Mouse (Mus musculus) heart, postnatal 14 days (tissue): ENCODE measurements around the gene Mrap2. TPM values are rescaled to one million over a fixed set of nuclear protein-coding genes. Genes with fewer than 3 reads are reported as not detected.
"Not testable (repeated sequence)": the region's sequence is repeated elsewhere in the genome, so short reads cannot be mapped to it uniquely, and the experiment has no call there.

Source experiments
- DNase-seq, 2 experiments: peaks; one replicate each; pipeline ENCODE4 v3.0.0; 2021 to 2022
- intact Hi-C: fragments of 180-260 bp; cut with DNase I; formaldehyde crosslinking; loops from one replicate; pipeline ENCODE4 v1.15.1; 2025
- long read RNA-seq, 2 experiments: library from polyadenylated mRNA; stranded (forward); transcript quantifications; one replicate each; pipeline ENCODE4 v2.0.0; 2021
- total RNA-seq, 2 experiments: library from RNA; stranded (reverse); gene quantifications; 2 replicates each; pipeline ENCODE4 v1.2.3; 2021

Mrap2 gene
- 1 to 10 TPM; 3.2 to 4.1 TPM for total RNA-seq
- long read RNA-seq, experiment 1, partial matches to known transcripts, result 1 of 2 reads
- long read RNA-seq, experiment 1, other reads (novel, unspliced or antisense), result 1 of 2 reads
- long read RNA-seq, experiment 2, partial matches to known transcripts, result 0 of 3 reads
- long read RNA-seq, experiment 2, other reads (novel, unspliced or antisense), result 3 of 3 reads

DNA sequence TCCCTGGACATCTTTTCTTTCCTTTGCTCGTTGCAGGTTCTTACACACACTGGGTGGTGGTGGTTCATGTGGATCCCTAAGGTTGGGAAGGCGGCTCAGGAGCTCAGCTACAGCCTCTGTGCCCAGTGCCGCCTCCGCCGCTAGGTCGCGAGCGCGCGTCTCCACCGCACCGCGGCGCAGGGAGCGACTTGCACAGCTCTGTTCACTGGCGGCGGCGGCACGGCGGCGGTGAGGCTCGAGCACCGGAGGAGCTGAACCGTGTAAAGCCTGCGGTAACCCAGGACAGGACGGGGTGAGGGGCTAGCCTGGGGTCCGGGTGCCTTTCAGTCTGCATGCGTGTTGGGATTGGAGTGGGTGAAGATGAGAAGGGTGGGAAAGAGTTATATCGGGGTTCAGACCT lies at the start of gene Mrap2:
TSS of gene Mrap2 (plus strand) at position 201 of the 400 bp plus-strand sequence.
- intact Hi-C loops, result no loop called here
- peak; percentile 57 to 61 for DNase-seq

DNA sequence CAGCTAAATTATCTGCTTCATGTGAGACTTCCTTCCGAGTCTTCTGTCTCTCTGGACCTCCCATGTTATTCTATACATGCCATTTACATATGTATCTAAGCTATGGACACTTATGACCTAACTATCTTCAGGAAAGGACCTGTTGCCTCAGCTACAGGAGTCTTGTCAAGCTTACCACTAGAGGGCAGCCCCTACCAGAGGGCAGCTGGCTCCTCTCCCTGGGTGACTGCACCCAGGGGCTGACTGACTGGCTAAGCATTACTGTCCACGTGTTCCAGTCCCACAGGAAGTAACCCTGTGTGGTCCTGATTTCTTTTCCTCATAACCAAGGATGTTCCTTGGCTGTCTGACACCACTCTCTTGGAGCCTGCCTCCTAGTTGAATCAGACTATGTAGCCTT lies 46.1 kb upstream of the Mrap2 start:
- DNase-seq, result peak; percentile 23 to 49
- intact Hi-C loops, result loop anchor here (5.0 kb wide), 1 partner anchor 144 kb away; no protein-coding TSS in a partner anchor

DNA sequence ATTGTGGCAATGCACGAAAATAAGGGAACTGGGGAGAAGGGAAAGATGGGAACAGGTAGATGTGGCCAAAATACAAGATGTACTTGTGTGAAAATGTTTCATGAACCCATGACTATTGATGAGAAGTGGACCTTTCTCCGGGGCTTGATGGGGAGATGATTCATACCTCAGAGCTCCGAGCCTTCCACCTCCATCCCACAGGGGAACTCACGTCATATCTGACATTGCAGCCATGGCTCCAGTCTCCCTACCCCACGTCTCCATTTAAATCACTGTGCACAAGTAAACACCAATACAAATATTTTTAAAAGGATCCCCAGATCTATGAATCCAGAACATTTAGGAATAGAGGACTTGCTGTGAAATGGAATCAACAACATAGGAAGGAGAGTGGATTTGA lies 29.1 kb upstream of the Mrap2 start:
- no peak for DNase-seq
- intact Hi-C loops, result no loop called here

DNA sequence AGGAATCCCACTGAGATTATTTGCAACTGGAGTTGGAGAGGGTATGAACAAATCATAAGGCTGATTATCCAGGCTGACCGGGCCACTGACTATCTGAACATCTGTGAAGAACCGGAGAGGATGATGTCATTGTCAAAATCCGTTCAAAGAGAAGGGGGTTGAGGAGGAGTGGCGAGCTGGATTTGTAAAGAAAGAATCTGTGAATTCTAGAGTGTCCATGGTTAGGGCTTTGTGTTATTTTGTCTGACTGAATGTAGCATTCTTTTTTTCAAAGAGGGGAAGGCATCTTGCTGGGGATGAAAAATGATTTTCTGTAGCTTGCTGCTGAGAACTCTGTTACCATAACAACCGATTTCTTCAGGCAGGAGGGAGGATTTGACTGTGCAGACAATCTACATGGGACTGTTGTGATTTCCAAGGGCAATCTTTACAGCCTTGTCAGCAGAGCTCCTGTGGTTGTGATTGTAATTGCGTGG lies 28.6 kb upstream of the Mrap2 start:
- no peak for DNase-seq
- intact Hi-C loops, result no loop called here

DNA sequence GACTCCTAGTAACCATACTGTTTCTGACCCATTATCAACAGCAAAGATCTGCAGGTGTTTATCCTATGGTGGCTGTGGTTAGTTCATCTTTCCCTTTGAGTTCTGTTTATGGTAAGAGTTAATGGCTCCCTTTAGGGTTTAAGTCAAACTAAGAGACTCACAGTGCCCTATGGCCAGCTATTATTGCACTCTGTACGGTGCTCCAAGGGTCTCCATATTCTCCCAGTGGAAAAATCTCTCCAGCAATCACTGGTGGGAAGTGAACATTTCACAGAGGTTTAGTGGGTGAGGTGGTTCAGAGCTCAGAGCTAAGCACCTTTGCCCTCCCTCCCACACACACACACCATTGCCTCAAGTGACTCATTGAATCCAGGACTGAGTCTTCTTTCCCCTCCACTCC lies 28.1 kb upstream of the Mrap2 start:
- intact Hi-C loops, result no loop called here
- DNase-seq, result no peak

DNA sequence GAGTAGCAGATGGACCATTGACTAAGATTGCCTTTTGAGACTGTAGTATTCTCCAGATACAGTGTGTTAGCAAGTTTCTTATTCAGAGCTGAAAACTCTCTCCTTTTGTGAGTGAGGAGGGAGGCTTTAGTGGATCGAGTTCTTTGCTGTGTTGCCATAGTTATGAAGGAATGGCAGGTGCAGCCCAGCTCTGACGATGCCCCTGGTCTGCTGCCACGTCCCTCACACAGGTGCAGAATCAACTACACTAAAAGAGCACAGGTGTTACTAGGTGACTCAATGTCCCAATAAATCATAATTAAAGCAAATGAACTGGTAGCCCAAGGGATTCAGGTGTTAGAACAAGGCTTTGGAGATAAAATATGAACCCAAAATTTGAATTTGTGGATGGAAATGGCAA lies 25.1 kb upstream of the Mrap2 start:
- no peak for DNase-seq
- intact Hi-C loops, result no loop called here

DNA sequence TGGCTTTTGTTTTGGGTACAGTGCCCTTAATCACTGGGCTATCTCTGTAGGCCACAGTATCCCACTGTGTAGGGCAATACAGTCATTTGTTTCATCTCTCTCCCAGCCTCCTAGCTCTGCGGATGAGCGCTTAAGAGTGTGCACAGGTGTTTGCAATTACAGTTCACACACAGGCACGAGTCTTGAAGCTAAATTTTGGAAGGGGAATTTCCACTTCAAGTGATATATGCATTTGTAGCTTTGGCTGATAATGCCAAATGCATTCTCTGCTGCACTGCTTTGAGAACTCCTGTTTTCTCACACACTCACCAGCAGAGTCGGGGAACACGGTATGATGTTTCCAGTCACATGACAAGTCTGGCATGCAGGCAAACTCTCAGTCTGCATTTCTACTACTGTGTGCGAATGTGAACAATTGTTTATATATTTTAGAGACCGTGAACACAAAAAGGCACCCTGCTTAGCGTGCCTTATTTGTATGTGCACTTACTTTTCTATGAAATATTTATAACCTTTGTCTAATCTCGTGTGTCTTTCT lies 22.1 kb upstream of the Mrap2 start:
- intact Hi-C loops, result no loop called here
- DNase-seq, result no peak

DNA sequence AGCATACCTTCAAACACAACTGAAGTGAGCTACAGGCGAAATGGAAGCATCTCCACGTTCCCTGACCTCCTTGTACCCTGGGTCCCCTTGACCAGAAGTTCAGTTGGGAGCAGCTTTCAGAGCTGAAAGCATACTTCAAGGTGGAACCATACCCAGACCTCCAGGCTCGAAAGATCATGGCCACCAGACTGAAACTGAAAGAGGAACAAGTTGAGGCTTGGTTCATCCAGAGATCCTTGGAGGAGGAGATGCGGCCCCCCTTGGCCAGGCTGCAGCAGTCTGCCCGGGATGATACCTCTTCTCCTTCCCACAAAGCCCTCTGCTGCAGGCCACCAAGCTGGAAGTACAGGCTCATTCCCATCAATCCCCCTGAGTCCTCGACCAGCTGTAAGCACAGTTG lies 17.1 kb upstream of the Mrap2 start:
- DNase-seq, intact Hi-C loops: not testable (repeated sequence)

DNA sequence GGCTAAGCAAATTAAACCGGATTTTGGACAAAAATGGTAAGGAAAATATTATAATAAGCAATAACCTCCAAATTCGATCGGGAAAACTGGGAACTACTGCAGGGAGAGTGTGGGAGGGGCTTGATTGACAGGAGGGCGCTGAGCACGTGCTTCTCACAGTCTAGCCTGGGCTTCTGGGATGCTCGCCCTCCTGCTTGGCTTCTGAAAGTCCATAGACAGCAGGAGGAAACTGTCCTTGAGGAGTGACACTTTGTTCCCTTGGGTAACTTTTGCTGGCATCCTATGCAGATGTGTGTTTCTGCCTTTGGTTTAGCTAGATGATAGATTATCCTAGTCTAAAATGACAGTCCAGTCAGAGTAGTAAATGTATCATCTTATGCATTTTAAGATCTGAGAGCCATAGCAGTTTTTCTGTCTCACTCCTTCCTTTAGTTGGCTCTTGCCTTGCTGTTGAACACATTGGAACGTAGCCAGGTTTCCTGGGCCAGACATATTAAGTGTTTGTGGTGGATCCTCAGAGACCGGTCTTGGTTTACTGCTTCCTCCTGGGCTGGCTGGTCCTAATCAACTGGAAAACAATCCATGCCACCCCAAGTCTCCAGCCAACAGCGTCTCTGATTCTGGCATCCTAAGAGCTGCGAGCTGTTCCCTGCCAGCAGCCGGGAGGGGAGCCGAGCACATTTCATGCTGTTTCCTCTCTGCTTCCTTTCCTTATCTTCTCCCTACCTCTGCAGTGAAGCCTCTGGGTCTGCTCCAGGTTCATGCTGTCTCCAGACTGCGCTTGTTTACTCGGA lies 8.1 kb upstream of the Mrap2 start:
- DNase-seq, result peak; percentile 5 to 14
- intact Hi-C loops, result no loop called here

DNA sequence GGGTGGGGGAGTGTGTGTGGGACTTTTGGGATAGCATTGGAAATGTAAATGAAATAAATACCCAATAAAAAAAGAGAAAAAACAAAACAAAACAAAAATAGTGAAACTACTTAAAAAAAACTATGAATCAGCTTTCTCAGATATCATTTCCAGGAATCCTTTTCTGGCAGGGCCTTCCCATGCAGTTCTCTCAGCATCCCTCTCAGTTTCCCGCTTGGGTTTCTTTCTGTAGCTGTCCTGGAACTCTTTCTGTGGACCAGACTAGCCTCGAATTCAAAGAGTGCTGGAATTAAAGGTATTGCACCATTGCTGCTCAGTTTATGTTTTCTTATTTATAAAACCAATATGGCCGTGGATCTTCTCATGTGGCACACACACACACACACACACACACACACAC lies 1.0 kb upstream of the Mrap2 start:
- intact Hi-C loops, result no loop called here
- DNase-seq, result no peak

DNA sequence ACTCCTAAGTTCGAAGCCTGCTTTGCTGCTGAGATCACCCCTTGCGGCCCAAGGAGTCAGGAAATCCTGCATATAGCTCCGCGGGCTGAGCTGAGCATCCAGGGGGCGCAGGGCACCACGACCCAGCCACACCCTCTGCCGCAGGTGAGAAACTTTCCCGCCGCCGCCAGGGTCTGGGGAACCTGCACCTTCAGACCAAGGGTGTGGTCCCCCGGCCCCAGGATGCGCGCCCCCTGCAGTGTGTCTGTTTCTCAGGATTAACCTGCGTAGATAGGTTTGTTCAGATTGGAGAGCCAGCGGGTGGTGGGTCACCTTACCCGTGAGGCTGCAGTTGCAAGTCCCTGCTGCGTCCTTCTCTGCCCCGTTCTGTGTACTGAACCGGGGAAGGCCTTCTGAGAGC lies 426 bp downstream of the Mrap2 start:
- intact Hi-C loops, result no loop called here
- peak in 1 of 2 experiments; percentile 2 for DNase-seq

DNA sequence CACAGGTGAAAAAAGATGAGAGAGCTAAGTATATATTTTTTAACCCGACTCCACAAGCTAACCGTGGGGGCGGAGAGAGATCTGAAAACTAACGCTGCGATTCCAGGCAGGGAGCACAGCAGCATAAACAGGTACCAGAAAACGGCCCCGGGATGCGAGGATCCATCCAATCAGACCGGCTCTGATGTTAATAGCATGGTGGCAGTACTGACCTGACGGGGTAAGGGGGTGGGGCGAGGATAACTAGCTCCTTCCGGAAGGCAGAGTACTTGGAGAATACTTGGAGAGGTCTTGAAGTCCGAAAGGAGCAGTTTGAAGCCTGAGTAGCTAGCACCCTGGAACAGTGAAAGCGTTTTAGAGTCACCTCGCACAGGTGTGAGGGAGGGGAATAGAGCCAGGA lies 1.1 kb downstream of the Mrap2 start:
- intact Hi-C loops, result no loop called here
- no peak for DNase-seq

DNA sequence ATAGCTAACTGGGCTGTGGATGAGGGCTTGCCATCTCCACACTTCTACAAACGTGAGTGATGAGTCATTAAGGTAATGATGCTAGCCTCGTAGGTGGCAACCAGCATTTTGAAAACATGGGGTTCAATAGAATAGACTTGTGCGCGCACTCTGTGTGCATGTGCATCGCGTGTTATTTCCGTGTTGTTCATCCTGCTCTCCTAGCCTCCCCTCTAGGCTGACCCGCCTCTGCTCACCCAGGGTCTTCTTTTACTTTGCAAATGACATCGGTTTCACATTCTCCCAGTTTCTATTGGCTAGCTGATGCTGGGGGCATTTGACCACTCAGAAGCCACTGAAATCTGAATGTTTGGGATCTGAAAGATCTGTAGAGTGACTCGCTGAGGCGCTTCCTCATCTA lies 1.6 kb downstream of the Mrap2 start:
- intact Hi-C loops, result no loop called here
- DNase-seq, result no peak

DNA sequence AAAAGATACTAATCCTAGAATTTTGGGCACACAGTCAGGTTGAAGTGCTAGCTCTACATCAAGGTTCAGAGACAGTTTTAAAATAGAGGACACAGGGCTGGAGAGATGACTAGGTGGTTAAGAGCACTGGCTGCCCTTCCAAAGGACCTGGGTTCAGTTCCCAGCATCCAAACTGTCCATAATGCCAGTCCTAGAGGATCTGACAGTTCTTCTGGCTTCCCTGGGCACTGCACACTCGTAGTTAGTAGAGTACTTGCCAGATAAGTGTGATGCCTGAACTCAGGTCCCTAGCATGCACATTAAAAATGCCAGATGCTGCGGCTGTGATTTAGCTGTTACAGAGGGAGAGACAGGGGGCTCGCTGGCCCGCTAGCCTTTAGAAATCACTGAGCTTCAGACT lies 2.3 kb downstream of the Mrap2 start:
- intact Hi-C loops, result no loop called here

DNA sequence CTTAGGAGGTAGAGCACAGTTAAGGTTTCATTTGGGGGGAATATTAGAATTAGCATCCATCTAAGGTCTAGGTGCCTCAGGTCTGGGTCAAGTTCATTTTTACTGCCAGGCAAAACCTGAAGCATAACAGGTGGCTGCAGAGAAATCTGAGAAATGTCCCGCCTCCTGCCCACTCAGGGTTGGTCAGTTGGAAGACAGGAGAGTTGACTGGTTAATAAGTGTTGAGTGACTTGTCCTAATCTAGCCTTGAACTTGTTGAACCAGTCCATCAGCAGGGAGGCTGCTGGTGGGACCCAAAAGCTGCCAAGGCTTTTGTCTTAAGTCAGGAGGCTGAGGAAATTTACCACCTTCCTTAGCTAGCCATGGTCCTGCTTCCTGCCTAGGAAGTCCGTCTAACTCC lies 3.8 kb downstream of the Mrap2 start:
- intact Hi-C loops, result no loop called here
- DNase-seq, result no peak

More for the DNA sequence above, 2.3 kb downstream of the Mrap2 start:
- DNase-seq, result no peak

DNA sequence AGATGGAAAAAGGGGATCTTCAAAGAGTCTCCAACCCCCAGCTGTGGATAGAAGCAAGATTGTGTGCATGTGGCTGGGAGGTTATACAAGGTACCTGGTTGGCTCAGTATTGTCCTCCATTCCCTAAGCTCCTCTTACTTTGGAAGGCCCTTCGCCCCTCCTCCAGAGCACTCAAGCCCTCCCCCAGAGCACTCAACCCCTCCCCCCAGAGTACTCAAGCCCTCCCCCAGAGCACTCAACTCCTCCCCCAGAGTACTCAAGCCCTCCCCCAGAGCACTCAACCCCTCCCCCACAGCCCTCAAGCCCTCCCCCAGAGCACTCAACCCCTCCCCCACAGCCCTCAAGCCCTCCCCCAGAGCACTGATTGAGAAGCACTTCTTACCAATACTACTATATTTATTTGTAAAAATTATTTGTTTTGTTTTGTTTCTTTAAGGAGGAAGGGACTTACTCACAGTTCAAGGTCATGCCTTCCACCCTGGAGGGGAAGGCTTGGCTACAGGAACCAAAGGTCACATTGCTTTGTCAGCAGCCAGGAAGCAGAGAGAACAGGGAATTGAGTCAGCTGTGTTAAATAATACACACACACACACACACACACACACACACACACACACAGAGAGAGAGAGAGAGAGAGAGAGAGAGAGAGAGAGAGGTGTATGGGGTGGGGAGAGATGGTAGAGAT lies 8.7 kb downstream of the Mrap2 start:
- no peak for DNase-seq
- intact Hi-C loops, result no loop called here

DNA sequence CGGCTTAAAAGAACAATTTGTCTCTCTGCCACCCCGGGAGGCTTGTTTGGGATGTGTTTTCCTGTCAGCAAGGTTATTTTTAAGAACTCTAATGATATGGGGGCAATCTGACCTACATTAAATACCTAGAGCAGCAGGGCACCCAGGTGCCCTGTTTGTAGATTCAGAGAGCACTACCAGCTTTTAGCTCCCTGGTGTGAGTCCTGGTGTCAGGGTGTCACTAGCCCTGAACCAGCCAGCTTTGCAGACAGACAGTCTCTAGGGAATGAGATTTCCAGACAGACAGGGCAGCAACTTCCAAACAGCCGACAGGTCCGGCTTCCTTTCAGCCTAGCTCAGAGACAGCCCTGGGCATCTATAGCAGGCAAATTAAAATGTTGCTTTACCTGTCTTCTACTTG lies 18.5 kb downstream of the Mrap2 start:
- intact Hi-C loops, result no loop called here
- no peak for DNase-seq

DNA sequence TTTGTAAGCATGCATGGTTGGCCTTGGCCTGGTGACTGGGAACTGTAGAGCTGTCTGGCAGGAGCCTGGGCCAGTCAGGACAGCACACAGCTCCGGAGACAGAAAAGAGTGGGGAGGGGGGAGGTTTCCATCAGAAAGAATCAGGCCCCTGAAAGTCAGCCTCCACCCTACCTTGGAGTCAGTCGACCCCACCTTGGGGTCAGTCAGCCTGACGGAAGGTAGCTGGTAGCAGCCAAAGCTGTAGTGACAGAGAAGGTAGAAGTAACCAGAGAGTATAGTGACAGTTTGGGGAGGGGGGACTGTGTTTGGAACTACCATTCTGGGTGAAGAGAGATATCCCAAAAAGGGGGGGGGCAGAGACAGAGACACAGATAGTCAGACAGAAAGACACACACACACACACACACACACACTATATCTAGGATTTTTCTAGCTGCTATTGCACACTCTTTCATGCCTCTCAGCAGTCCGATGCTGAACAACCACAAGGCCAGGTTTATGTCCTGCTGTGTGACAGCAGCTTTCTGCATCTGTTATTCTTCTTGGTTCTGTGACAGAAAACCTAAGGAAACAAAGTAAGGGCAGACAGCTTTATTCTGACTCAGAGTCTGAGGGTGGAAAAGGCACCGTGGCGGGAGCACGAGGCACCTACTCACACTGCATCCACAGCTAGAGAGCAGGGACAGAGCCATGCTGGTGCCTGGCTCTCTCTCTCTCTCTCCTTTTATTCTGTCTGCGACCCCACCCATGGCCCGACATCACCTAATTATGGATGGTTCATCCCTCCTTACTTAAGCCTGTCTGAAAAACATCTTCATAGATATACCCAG lies 23.1 kb downstream of the Mrap2 start:
- intact Hi-C loops, result no loop called here
- no peak for DNase-seq

DNA sequence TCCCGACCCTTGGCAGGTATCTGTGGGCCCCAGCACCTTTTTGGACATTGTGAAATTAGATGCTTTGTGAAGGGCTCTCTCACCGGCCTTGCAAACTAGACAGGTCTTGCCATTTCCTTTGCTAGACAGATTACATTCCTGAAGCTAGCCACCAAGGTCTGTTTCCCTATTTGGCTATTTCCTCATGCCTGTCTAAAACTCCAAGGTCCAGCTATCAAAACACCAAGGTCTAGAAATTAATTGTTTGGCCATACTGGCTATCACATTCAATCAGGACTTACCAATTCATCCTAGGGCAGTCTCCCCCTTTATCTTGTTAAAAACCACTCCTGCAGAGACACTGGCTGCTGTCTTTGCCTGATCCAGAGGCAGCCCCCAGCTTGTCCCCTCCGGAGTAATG lies 23.9 kb downstream of the Mrap2 start:
- DNase-seq, result no peak

DNA sequence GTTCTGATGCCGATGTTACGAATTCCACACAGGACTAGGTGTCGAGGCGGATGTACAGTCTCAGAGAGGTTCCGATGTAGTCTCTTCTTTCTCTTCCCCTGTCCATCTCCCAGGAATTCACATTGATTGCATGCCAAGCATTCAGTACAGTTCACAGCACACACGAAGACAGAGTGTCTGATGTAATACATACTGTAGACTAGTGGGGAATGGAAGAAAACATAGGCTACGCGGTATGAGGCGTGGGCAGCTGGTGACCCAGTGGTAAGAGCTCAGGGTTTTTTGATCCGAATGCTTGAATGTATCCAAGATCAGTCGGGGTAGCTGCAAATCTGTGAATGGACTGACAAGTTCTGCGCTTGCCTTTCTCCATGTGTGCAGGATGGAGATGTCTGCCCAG lies 25.0 kb downstream of the Mrap2 start:
- DNase-seq, result no peak
- intact Hi-C loops, result no loop called here

More for the DNA sequence above, 23.9 kb downstream of the Mrap2 start:
- intact Hi-C loops, result no loop called here
